Mouse (Mus musculus): ENCODE measurements around the gene Atf6.

GRCm38 (mm10) chr1:170655280-170655917 lies 212.2 kb downstream of the Atf6 start:
- TF ChIP-seq CTCF (IDR thresholded peaks at IDR 0.05; ENCODE audit: extremely low read depth, insufficient read depth, insufficient read length, insufficient replicate concordance) = no peak
- no peak for TF ChIP-seq POLR2A (IDR thresholded peaks at IDR 0.05; ENCODE audit: low read depth, low read length)
